In genomic region chr7:79194560-79195413, GRCm38 (mm10) we compare ENCODE assay signal across 8 mouse cellular contexts. TPM values are rescaled to one million over a fixed set of nuclear protein-coding genes. Genes with fewer than 3 reads are reported as not detected.
DNase-seq lines count a peak whose midpoint lies in the region; ATAC-seq and TF ChIP-seq lines count a peak whose summit lies in the region.

No protein-coding gene starts in this region.

- no peak for TF ChIP-seq POLR2A in brain, embryonic 14.5 days (IDR thresholded peaks at IDR 0.05; ENCODE audit: borderline replicate concordance, extremely low read depth, insufficient read depth, insufficient read length, poor library complexity, severe bottlenecking)

- ATAC-seq in megakaryocyte progenitor cell, adult 5-6 weeks (replicated peaks; ENCODE audit: poor library complexity), result no peak

- no peak for TF ChIP-seq CTCF in brain, embryonic 14.5 days (IDR thresholded peaks at IDR 0.05; ENCODE audit: borderline replicate concordance, extremely low read depth, insufficient read depth, insufficient read length)

- DNase-seq in gastrocnemius, postnatal 10 days, result peak; percentile 13
- no peak for DNase-seq in gastrocnemius, adult 8-10 months (ENCODE audit: low spot score in 2 of 2)
- DNase-seq in brain, embryonic 14.5 days (ENCODE audit: low read depth), result peak; percentile 96
- DNase-seq in frontal cortex, adult 2 months (ENCODE audit: extremely low spot score in 1 of 2, low spot score in 1 of 2), result peak; percentile 68 to 79
- peak; percentile 66 to 79 for DNase-seq in left cerebral cortex, adult 9 months (ENCODE audit: low spot score in 2 of 2)
- DNase-seq in thymus, postnatal 0 days (ENCODE audit: low spot score), result no peak
- no peak for DNase-seq in spleen, postnatal 14 days (ENCODE audit: low spot score in 2 of 2)

RNA-seq across cellular contexts. Expression of gene Mfge8, which starts 45.9 kb away (rescaled TPM):
- 10 to 100 TPM; 75.9 to 82.3 TPM for total RNA-seq in gastrocnemius, postnatal 10 days (2021)
- 10 to 100 TPM; 34.6 to 45.1 (median 38.6) TPM for total RNA-seq in gastrocnemius, adult 8-10 months (2022)
- 129 and 131 TPM in 2 replicates for polyA plus RNA-seq in brain, embryonic 14.5 days (2012; rRNA removed)
- polyA plus RNA-seq in frontal cortex, adult 2 months (2012; rRNA removed), result 273 and 340 TPM in 2 replicates
- polyA plus RNA-seq in thymus, postnatal 0 days (2015; fragmentation: Nextera tagmentation; extraction: Ambion mirVana), result 93.0 and 104 TPM in 2 replicates
- 8.4 and 10.4 TPM in 2 replicates for total RNA-seq in megakaryocyte progenitor cell, adult 5-6 weeks (2015)
- 9.9 and 10.7 TPM in 2 replicates for total RNA-seq in megakaryocyte progenitor cell, adult 5-6 weeks (2017)

Comparison
In these comparisons a context has a peak if more than half of its experiments do, and no peak if none do; other contexts are left out.
1. DNase-seq: peak in gastrocnemius, postnatal 10 days (single experiment), brain, embryonic 14.5 days (single experiment), frontal cortex, adult 2 months (2 of 2) and left cerebral cortex, adult 9 months (2 of 2); none in gastrocnemius, adult 8-10 months (0 of 2), thymus, postnatal 0 days (single experiment) and spleen, postnatal 14 days (0 of 2).